Mouse (Mus musculus) G1E (cell line): ENCODE measurements at regions not wholly inside any gene's neighbourhood (a gene's known extent, or its start where the extent isn't known, plus 50 kb on each side); places are given as distances from the start of the nearest gene placed in this dataset.

Experiments
- ATAC-seq: 2 replicates; pipeline ENCODE4 v1.8.0; 2016; ENCODE audit warnings: mild to moderate bottlenecking; ENCODE audit not compliant: insufficient number of reproducible peaks, poor library complexity, low FRiP score, severe bottlenecking; ENCODE audit errors: extremely low read depth
- DNase-seq: peaks from one replicate; pipeline ENCODE4 v3.0.0; 2012; ENCODE audit warnings: low spot score
- H3K27me3 ChIP-seq: 2 replicates; pipeline ENCODE4 v1.6.1; 2012; ENCODE audit warnings: mild to moderate bottlenecking, low read length, inconsistent platforms; ENCODE audit not compliant: insufficient read depth
- H3K36me3 ChIP-seq: replicated peaks from 2 replicates; pipeline ENCODE3; 2012; ENCODE audit warnings: mild to moderate bottlenecking, inconsistent platforms
- H3K4me1 ChIP-seq: 2 replicates; pipeline ENCODE4 v1.6.1; 2012; ENCODE audit warnings: low read depth, low read length, inconsistent platforms, mixed read lengths; ENCODE audit not compliant: insufficient read depth
- H3K4me3 ChIP-seq: 2 replicates; pipeline ENCODE4 v1.5.1; 2012; ENCODE audit warnings: low read depth, mild to moderate bottlenecking, inconsistent platforms, low read length, moderate library complexity, mixed read lengths
- H3K9me3 ChIP-seq: replicated peaks from 2 replicates; pipeline ENCODE4 v1.6.1; 2012; ENCODE audit warnings: inconsistent platforms
- CTCF ChIP-seq: IDR thresholded peaks from 2 replicates; pipeline ENCODE4 v1.5.1; 2012; ENCODE audit warnings: low read depth, low read length, inconsistent platforms, mixed read lengths
- GATA1 ChIP-seq: IDR thresholded peaks from 2 replicates; pipeline ENCODE4 v1.6.1; 2012; ENCODE audit warnings: borderline replicate concordance, low read length, inconsistent platforms, mixed read lengths
- GATA2 ChIP-seq: IDR thresholded peaks from 2 replicates; pipeline ENCODE4 v1.6.1; 2012; ENCODE audit warnings: low read depth, low read length, inconsistent platforms, borderline replicate concordance
- POLR2AphosphoS5 ChIP-seq: IDR thresholded peaks from 2 replicates; pipeline ENCODE4 v1.6.1; 2012; ENCODE audit warnings: low read depth, low read length, inconsistent platforms; ENCODE audit not compliant: insufficient replicate concordance
- TAL1 ChIP-seq: conservative IDR thresholded peaks from 2 replicates; pipeline ENCODE4 v1.6.1; 2012; ENCODE audit warnings: low read depth, low read length, inconsistent platforms, mixed read lengths

GRCm38 (mm10) chr1:89352936-89353335 is 101.7 kb upstream of the Agap1 start:
- ATAC-seq (no peak), DNase-seq (no peak)
- Histone ChIP-seq H3K27me3 (no peaks in the 10 kb centered on the region), H3K9me3 (peaks cover 81% of the 10 kb centered on the region), H3K4me1 (no peaks in the 10 kb centered on the region), H3K4me3 (no peak overlapping the region), H3K36me3 (no peaks in the 10 kb centered on the region)
- TF ChIP-seq GATA2 (no peak), POLR2AphosphoS5 (no peak), CTCF (no peak), GATA1 (no peak), TAL1 (no peak)

- H3K27me3 ChIP-seq, result no peaks in the 10 kb centered on the region
- TF ChIP-seq GATA1 (no peak), CTCF (no peak), TAL1 (no peak), POLR2AphosphoS5 (no peak), GATA2 (no peak)
- H3K9me3 ChIP-seq, result peaks cover 80% of the 10 kb centered on the region
- DNase-seq, result no peak
- H3K36me3 ChIP-seq, result no peaks in the 10 kb centered on the region
- no peaks in the 10 kb centered on the region for H3K4me1 ChIP-seq
- no peak for ATAC-seq
- no peak overlapping the region for H3K4me3 ChIP-seq
Measured at GRCm38 (mm10) chr1:89359257-89359656, 95.3 kb upstream of the Agap1 start.

- Histone ChIP-seq H3K27me3 (no peaks in the 10 kb centered on the region), H3K4me1 (no peaks in the 10 kb centered on the region), H3K36me3 (no peaks in the 10 kb centered on the region), H3K9me3 (peaks cover 84% of the 10 kb centered on the region), H3K4me3 (no peak overlapping the region)
- TF ChIP-seq TAL1 (no peak), GATA2 (no peak), POLR2AphosphoS5 (no peak), GATA1 (no peak), CTCF (no peak)
- ATAC-seq (no peak), DNase-seq (no peak)
Measured at GRCm38 (mm10) chr1:89364547-89365305, 89.9 kb upstream of the Agap1 start.

- Histone ChIP-seq H3K9me3 (peaks cover 81% of the 10 kb centered on the region), H3K36me3 (no peaks in the 10 kb centered on the region), H3K27me3 (no peaks in the 10 kb centered on the region), H3K4me1 (no peaks in the 10 kb centered on the region), H3K4me3 (no peak overlapping the region)
- TF ChIP-seq GATA1, result no peak
- no peak for TF ChIP-seq TAL1
- no peak for TF ChIP-seq CTCF
- TF ChIP-seq GATA2, result no peak
- no peak for TF ChIP-seq POLR2AphosphoS5
- ATAC-seq (no peak), DNase-seq (no peak)
Measured at GRCm38 (mm10) chr1:89366891-89367290, 87.7 kb upstream of the Agap1 start.

GRCm38 (mm10) chr1:89373806-89374205 is 80.8 kb upstream of the Agap1 start:
- H3K36me3 ChIP-seq, result no peaks in the 10 kb centered on the region
- TF ChIP-seq GATA2 (no peak), CTCF (no peak), GATA1 (no peak)
- H3K4me1 ChIP-seq, result no peaks in the 10 kb centered on the region
- DNase-seq (no peak), ATAC-seq (no peak; the same call in 1 of the 2 replicates)
- no peak overlapping the region for H3K4me3 ChIP-seq
- H3K9me3 ChIP-seq, result peaks cover 71% of the 10 kb centered on the region
- no peaks in the 10 kb centered on the region for H3K27me3 ChIP-seq

GRCm38 (mm10) chr1:89374271-89374670 is 80.3 kb upstream of the Agap1 start:
- DNase-seq (no peak), ATAC-seq (no peak)
- Histone ChIP-seq H3K27me3 (no peaks in the 10 kb centered on the region), H3K4me3 (no peak overlapping the region), H3K4me1 (no peaks in the 10 kb centered on the region), H3K9me3 (peaks cover 70% of the 10 kb centered on the region), H3K36me3 (no peaks in the 10 kb centered on the region)
- TF ChIP-seq GATA1, result no peak

- no peak overlapping the region for H3K4me3 ChIP-seq
- ATAC-seq (no peak), DNase-seq (no peak)
- H3K36me3 ChIP-seq, result no peaks in the 10 kb centered on the region
- TF ChIP-seq CTCF (no peak), GATA1 (no peak), POLR2AphosphoS5 (no peak)
- no peaks in the 10 kb centered on the region for H3K4me1 ChIP-seq
- no peaks in the 10 kb centered on the region for H3K27me3 ChIP-seq
- H3K9me3 ChIP-seq, result peaks cover 78% of the 10 kb centered on the region
Measured at GRCm38 (mm10) chr1:89382021-89382420, 72.6 kb upstream of the Agap1 start.
